Mouse (Mus musculus) olfactory bulb, adult 2 months (tissue): ENCODE measurements around the gene Dmac2. TPM values are rescaled to one million over a fixed set of nuclear protein-coding genes. Genes with fewer than 3 reads are reported as not detected.

Source experiments
- H3K27ac ChIP-seq: fragments of 200-500 bp; 2 replicates; pipeline ENCODE4 v1.5.1; 2012; ENCODE audit warnings: low read depth, low read length; ENCODE audit not compliant: insufficient read depth
- H3K4me1 ChIP-seq: fragments of 200-500 bp; 2 replicates; pipeline ENCODE4 v1.6.1; 2012; ENCODE audit warnings: low read length; ENCODE audit not compliant: control insufficient read depth, insufficient read depth
- H3K4me3 ChIP-seq: fragments of 200-500 bp; 2 replicates; pipeline ENCODE4 v1.5.1; 2012; ENCODE audit warnings: mild to moderate bottlenecking, low read depth, low read length, moderate library complexity; ENCODE audit not compliant: insufficient read depth
- CTCF ChIP-seq: fragments of 200-500 bp; IDR thresholded peaks from 2 replicates; pipeline ENCODE4 v1.5.1; 2012; ENCODE audit warnings: low read depth, mild to moderate bottlenecking, low read length, moderate library complexity; ENCODE audit not compliant: insufficient read depth
- POLR2A ChIP-seq: fragments of 200-500 bp; IDR thresholded peaks from 2 replicates; pipeline ENCODE4 v1.6.1; 2012; ENCODE audit warnings: mild to moderate bottlenecking, low read depth, low read length, moderate library complexity; ENCODE audit not compliant: insufficient read depth
- WGBS: fragments of 180-500 bp; shearing (Covaris S2); methylation state at CpG from one replicate; pipeline ENCODE4 v1.1.7; 2018; 5-methylcytosine and 5-hydroxymethylcytosine counted together
- polyA plus RNA-seq: library from polyadenylated mRNA; stranded (reverse); fragments of >200 nt; gene quantifications from 2 replicates; pipeline ENCODE4 v1.2.4, GENCODE M21; 2012; ENCODE audit warnings: low replicate concordance; ENCODE audit not compliant: missing spikeins, insufficient read depth, insufficient read length

The Dmac2 gene
- polyA plus RNA-seq, 1 experiment: not detected

DNA sequence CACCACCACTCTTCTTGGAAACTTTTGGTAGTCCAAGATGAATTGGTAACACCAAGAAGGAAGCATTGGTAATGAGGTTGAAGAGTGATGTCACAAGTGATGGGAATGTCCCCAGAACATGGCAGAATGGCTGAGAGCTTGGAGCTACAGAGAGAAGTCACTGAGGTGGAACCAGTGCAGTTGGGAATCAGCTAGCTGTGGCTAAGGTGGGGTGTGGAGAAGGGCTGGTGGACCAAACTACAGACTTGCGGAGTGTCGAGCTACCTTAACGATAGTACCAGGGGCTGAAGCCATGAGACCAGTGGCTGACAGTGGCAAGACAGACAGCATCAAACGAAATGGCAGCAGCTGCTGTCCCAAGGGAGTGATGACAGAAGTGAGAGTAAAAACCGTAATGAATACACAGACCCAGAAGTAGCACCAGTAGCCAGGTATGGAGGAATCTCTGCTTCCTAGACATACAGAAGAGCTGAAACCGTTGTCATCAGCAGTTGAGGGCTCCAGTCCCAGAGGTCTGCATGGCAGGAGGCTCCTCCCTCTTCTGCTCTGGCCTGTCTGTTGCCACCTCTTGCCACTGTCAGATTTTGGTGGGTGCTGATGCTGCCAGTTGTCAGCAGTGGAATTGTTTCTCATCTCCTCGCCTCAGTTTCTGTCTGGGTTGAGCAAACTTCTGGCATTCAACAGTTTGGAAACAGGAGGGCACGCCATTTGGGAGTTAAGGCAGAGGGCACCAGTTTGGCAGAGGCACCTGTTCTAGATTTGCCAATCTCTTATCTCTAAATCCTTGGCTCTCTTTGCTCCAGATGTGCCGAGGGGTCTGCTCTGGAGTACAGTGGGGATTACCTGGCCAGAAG is 33.6 kb upstream of the Dmac2 start:
- Histone ChIP-seq H3K4me3 (no peak overlapping the region), H3K27ac (no peak overlapping the region), H3K4me1 (no peaks in the 10 kb centered on the region)
- WGBS: 82% methylated on average over 9 of the region's 9 CpGs
- TF ChIP-seq POLR2A (no peak), CTCF (no peak)

DNA sequence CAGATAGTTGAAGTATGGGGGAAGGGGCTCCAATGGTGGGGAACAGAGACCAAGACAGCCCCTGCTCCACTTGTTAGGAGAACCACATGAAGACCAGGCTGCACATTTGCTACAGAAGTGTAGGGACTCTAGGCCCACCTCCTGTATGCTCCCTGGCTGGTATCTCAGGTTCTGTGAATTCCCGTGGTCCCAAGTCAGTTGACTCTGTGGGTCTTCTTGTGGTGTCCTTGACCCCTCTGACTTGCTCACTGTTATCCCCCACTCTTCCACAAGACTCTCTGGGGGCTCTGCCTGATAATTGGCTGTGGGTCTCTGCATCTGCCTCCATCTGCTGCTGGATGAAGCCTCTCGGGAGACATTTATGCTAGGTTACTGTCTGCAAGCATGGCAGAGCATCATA is 28.0 kb upstream of the Dmac2 start:
- Histone ChIP-seq H3K4me1 (no peaks in the 10 kb centered on the region), H3K27ac (no peak overlapping the region), H3K4me3 (no peak overlapping the region)
- TF ChIP-seq CTCF: no peak
- 94% methylated on average over 2 of the region's 2 CpGs for WGBS

DNA sequence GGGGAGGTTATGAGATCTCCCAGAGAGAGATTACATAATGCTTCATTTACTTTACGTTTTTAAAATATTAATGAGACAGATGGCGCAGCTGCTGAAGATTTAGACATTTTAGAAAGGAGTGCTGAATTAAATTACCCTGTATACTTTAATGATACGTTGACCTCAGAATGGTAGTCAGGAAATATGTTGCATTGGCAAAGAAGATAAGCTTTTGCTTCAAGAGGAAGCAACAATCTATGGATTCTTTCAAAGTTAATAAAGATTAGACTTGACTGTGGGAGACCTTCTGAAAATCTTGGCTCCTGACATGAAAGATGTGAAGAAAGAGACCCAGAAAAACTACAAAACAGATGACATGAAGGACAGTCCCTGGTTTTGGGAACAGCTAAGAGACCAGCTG is 25.4 kb upstream of the Dmac2 start:
- WGBS: 73% methylated on average over 3 of the region's 3 CpGs
- no peak overlapping the region for H3K4me3 ChIP-seq
- TF ChIP-seq CTCF (no peak), POLR2A (no peak)
- no peak overlapping the region for H3K27ac ChIP-seq
- no peaks in the 10 kb centered on the region for H3K4me1 ChIP-seq

DNA sequence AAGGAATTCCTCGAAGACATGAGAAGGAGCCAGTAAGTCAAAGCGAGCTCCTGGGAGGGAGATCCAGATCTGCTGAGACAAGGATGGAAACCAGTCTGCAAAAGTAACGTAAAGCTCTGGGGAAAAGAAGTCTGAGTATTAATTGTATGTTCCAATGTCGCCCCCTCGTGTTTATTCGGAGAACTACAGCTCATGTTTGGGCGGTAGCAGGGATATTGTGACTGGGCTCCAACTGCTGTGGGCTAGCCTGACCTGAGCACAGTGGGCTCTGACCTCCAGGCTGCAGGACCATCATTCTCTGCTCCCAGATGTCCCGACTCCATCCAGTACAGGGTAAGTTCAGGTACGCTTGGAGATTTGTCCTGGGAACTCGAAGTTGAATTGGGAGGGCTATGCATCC is 19.6 kb upstream of the Dmac2 start:
- Histone ChIP-seq H3K4me3 (no peak overlapping the region), H3K4me1 (no peaks in the 10 kb centered on the region), H3K27ac (no peak overlapping the region)
- 16% methylated on average over 10 of the region's 10 CpGs for WGBS
- TF ChIP-seq POLR2A (no peak), CTCF (no peak)

DNA sequence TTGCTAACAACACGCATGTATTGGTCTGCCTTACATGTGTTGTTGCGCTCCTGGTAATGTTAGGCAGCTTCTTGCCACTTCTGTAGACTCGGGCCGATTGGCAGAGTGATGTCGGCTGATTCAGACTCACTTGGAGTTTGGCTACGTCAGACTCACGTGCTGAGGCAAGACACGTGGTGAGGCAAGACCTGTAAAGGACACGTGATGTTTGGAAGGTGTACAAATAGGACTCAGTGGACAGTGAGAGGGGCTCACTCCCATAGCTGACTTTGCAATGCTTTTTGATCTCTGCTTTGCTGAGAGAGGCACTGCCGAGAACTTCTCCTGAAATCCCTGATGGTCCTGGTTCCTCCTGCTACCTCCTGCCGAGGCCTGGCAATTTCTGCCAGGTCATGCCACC is 18.5 kb upstream of the Dmac2 start:
- TF ChIP-seq CTCF (no peak), POLR2A (no peak)
- H3K27ac ChIP-seq: no peak overlapping the region
- no peak overlapping the region for H3K4me3 ChIP-seq
- WGBS: 87% methylated on average over 11 of the region's 11 CpGs
- H3K4me1 ChIP-seq: no peaks in the 10 kb centered on the region

DNA sequence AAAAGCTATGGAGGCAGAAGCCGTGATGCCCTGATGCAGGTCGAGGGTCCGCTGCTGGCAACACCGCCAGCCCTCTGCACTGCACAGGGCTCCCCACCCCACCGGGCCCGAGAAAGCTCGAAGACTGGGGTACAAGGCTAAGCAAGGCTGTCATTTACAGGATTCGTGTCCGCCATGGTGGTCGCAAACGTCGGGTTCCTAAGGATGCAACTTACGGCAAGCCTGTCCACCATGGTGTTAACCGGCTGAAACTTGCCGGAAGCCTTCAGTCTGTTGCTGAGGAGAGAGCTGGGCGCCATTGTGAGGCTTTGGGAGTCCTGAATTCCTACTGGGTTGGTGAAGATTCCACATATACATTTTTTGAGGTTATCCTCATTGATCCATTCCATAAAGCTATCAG is 17.9 kb upstream of the Dmac2 start:
- Histone ChIP-seq H3K27ac (no peak overlapping the region), H3K4me3 (no peak overlapping the region), H3K4me1 (no peaks in the 10 kb centered on the region)
- WGBS: 92% methylated on average over 16 of the region's 16 CpGs
- TF ChIP-seq POLR2A: no peak
- TF ChIP-seq CTCF: no peak

DNA sequence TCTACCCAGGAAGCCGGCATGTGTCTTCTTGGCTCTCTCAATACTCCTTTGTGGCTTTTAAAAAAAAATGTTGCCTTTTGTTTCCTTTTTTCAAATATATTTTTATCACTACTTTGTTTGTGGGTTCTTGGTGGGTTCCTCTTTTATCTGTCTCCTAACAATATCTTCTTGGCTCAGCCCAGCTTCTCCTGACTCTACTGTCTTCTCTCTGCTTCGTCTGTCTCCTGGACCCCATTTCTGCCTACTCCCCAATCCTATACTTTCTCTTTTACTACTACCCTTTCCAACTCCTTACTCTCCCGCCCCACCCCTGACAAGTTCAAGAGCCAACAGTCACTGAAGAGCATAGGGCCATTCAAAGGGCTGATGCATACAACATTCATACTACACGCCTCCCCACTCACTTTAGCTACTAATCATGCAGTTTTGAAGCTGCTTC is 12.6 kb upstream of the Dmac2 start:
- Histone ChIP-seq H3K4me1 (no peaks in the 10 kb centered on the region), H3K27ac (no peak overlapping the region), H3K4me3 (no peak overlapping the region)
- no peak for TF ChIP-seq CTCF
- TF ChIP-seq POLR2A: no peak
- 63% methylated on average over 4 of the region's 4 CpGs for WGBS

DNA sequence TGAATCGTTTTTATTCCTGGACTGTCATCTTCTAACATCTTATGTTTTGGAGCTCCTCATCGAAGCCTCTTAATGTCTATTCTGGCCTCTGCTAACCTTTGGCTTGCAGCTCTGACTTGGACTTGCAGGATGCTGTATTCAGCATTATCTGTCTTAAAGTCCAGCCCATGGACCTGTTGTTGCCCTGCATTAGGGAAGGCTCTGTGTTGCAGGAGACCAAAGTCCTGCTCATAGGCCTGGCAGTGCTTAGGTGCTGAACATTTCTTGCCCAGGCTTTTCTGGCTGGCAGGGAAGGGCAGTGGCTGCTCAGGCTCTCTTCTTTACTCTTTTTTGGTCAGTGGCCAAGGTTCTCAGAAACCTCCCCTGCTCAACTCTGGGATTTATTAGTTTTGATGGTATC is 12.0 kb upstream of the Dmac2 start:
- Histone ChIP-seq H3K4me3 (no peak overlapping the region), H3K27ac (no peak overlapping the region), H3K4me1 (no peaks in the 10 kb centered on the region)
- 82% methylated on average over 2 of the region's 2 CpGs for WGBS
- TF ChIP-seq POLR2A: no peak
- no peak for TF ChIP-seq CTCF

DNA sequence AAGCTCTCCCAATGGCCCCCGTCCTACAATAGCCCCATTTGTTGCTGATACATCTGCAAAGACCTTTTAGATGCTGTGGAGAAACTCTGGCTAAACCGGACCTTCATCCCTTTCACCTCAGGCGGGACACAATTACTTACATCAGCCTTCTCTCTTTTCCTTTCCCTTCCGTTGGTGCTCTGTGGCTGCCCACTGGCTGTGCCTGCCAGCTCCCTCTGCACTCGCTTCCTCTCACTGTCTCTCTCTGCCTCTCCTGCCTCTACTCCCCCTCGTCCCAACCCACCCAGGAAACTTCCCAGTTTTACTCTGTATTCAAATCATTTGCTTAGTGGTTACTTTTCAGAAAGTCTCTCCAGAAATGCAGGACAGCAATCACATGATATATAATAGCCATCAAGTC is 9.2 kb upstream of the Dmac2 start:
- WGBS: 33% methylated on average over 6 of the region's 6 CpGs
- no peak overlapping the region for H3K4me3 ChIP-seq
- no peaks in the 10 kb centered on the region for H3K4me1 ChIP-seq
- no peak overlapping the region for H3K27ac ChIP-seq
- TF ChIP-seq POLR2A (no peak), CTCF (no peak)
